7 mouse cellular contexts compared by ENCODE assay signal in genomic region chr6:142757976-142758375, GRCm38 (mm10). TPM values are rescaled to one million over a fixed set of nuclear protein-coding genes. Genes with fewer than 3 reads are reported as not detected.
DNase-seq lines count a peak whose midpoint lies in the region; ATAC-seq lines count a peak whose summit lies in the region.

No protein-coding gene starts in this region.

- H3K27ac ChIP-seq in forebrain, embryonic 13.5 days = no peak overlapping the region
- H3K27ac ChIP-seq in limb, embryonic 15.5 days = no peak overlapping the region
- no peak overlapping the region; the same call in 1 of the 2 replicates for H3K27ac ChIP-seq in stomach, embryonic 15.5 days

- no peak for ATAC-seq in megakaryocyte, adult 5-6 weeks (ENCODE audit: poor library complexity, severe bottlenecking)
- no peak for ATAC-seq in forebrain, embryonic 13.5 days
- ATAC-seq in limb, embryonic 15.5 days (ENCODE audit: insufficient number of reproducible peaks, low FRiP score, low TSS enrichment, low read depth) = no peak
- ATAC-seq in stomach, embryonic 15.5 days (ENCODE audit: insufficient read depth, low FRiP score, low read depth) = no peak
- ATAC-seq in frontal cortex, adult (ENCODE audit: low TSS enrichment) = no peak

- no peaks in the 10 kb centered on the region for H3K9me3 ChIP-seq in megakaryocyte, embryonic 14.5 days
- H3K9me3 ChIP-seq in forebrain, embryonic 13.5 days (replicated peaks) = no peaks in the 10 kb centered on the region
- no peaks in the 10 kb centered on the region for H3K9me3 ChIP-seq in limb, embryonic 15.5 days
- H3K9me3 ChIP-seq in stomach, embryonic 15.5 days = no peaks in the 10 kb centered on the region

- no peaks in the 10 kb centered on the region for H3K27me3 ChIP-seq in megakaryocyte, embryonic 14.5 days (replicated peaks)
- peaks cover 20% of the 10 kb centered on the region for H3K27me3 ChIP-seq in forebrain, embryonic 13.5 days
- peaks cover 17% of the 10 kb centered on the region; the same call in 1 of the 2 replicates for H3K27me3 ChIP-seq in limb, embryonic 15.5 days
- H3K27me3 ChIP-seq in stomach, embryonic 15.5 days (replicated peaks) = no peaks in the 10 kb centered on the region

- peak overlapping the region; percentile 94 for H3K4me3 ChIP-seq in megakaryocyte, embryonic 14.5 days (replicated peaks)
- peak overlapping the region; percentile 86 for H3K4me3 ChIP-seq in forebrain, embryonic 13.5 days
- H3K4me3 ChIP-seq in limb, embryonic 15.5 days = peak overlapping the region; percentile 92
- H3K4me3 ChIP-seq in stomach, embryonic 15.5 days (replicated peaks) = peak overlapping the region; percentile 78

- WGBS in forebrain, embryonic 13.5 days = 89% methylated on average over 6 of the region's 6 CpGs
- WGBS in limb, embryonic 15.5 days = 92% methylated on average over 6 of the region's 6 CpGs
- WGBS in stomach, embryonic 15.5 days = 89% methylated on average over 6 of the region's 6 CpGs

- H3K9ac ChIP-seq in forebrain, embryonic 13.5 days = peak overlapping the region; percentile 97
- no peak overlapping the region for H3K9ac ChIP-seq in limb, embryonic 15.5 days
- H3K9ac ChIP-seq in stomach, embryonic 15.5 days = no peak overlapping the region

- H3K36me3 ChIP-seq in megakaryocyte, embryonic 14.5 days (replicated peaks; ENCODE audit: low read length) = peaks cover 51% of the 10 kb centered on the region
- H3K36me3 ChIP-seq in forebrain, embryonic 13.5 days (ENCODE audit: poor library complexity, severe bottlenecking) = peaks cover 20% of the 10 kb centered on the region
- peaks cover 18% of the 10 kb centered on the region; the same call in 1 of the 2 replicates for H3K36me3 ChIP-seq in limb, embryonic 15.5 days
- no peaks in the 10 kb centered on the region for H3K36me3 ChIP-seq in stomach, embryonic 15.5 days

- H3K4me1 ChIP-seq in megakaryocyte, embryonic 14.5 days = peaks cover 83% of the 10 kb centered on the region
- peaks cover 33% of the 10 kb centered on the region for H3K4me1 ChIP-seq in forebrain, embryonic 13.5 days
- H3K4me1 ChIP-seq in limb, embryonic 15.5 days = peaks cover 13% of the 10 kb centered on the region
- H3K4me1 ChIP-seq in stomach, embryonic 15.5 days = peaks cover 5% of the 10 kb centered on the region

- peak overlapping the region; percentile 72 for H3K4me2 ChIP-seq in forebrain, embryonic 13.5 days
- H3K4me2 ChIP-seq in limb, embryonic 15.5 days = peak overlapping the region; percentile 66; the same call in 1 of the 2 replicates
- peak overlapping the region; percentile 64 for H3K4me2 ChIP-seq in stomach, embryonic 15.5 days

- no peak for DNase-seq in cerebellum, postnatal 4 days (ENCODE audit: low spot score in 2 of 2)

RNA-seq across cellular contexts. Expression of gene Cmas, which starts 1.5 kb away (rescaled TPM):
- 176 and 211 TPM in 2 replicates for polyA plus RNA-seq in megakaryocyte, embryonic 14.5 days (2012; ENCODE audit: insufficient read depth, low replicate concordance)
- total RNA-seq in megakaryocyte, adult 5-6 weeks (2015) = 56.1 and 60.6 TPM in 2 replicates
- total RNA-seq in megakaryocyte, adult 5-6 weeks (2017) = 52.7 and 60.0 TPM in 2 replicates
- 129 and 133 TPM in 2 replicates for polyA plus RNA-seq in forebrain, embryonic 13.5 days (2015; fragmentation: Nextera tagmentation; extraction: Ambion mirVana)
- 79.2 and 90.3 TPM in 2 replicates for polyA plus RNA-seq in limb, embryonic 15.5 days (2015; fragmentation: Nextera tagmentation; extraction: Ambion mirVana)
- polyA plus RNA-seq in stomach, embryonic 15.5 days (2015; fragmentation: Nextera tagmentation; extraction: Ambion mirVana) = 100 and 104 TPM in 2 replicates

RNA-seq across cellular contexts. Expression of gene Sult6b2, which starts 46.3 kb away (rescaled TPM):
- 0.07 TPM in 1 of 2 replicates, not detected in the other for polyA plus RNA-seq in megakaryocyte, embryonic 14.5 days (2012; ENCODE audit: insufficient read depth, low replicate concordance)
- total RNA-seq in megakaryocyte, adult 5-6 weeks (2015) = not detected in 2 replicates
- total RNA-seq in megakaryocyte, adult 5-6 weeks (2017) = not detected in 2 replicates
- polyA plus RNA-seq in forebrain, embryonic 13.5 days (2015; fragmentation: Nextera tagmentation; extraction: Ambion mirVana) = not detected in 2 replicates
- 0.13 TPM in 1 of 2 replicates, not detected in the other for polyA plus RNA-seq in limb, embryonic 15.5 days (2015; fragmentation: Nextera tagmentation; extraction: Ambion mirVana)
- polyA plus RNA-seq in stomach, embryonic 15.5 days (2015; fragmentation: Nextera tagmentation; extraction: Ambion mirVana) = 0.54 and 2.4 TPM in 2 replicates

RNA-seq across cellular contexts. Expression of gene Abcc9, which starts 55.9 kb away (rescaled TPM):
- polyA plus RNA-seq in megakaryocyte, embryonic 14.5 days (2012; ENCODE audit: insufficient read depth, low replicate concordance) = not detected in 2 replicates
- total RNA-seq in megakaryocyte, adult 5-6 weeks (2015) = not detected in 2 replicates
- total RNA-seq in megakaryocyte, adult 5-6 weeks (2017) = 0.11 TPM in 1 of 2 replicates, not detected in the other
- 1.6 and 1.7 TPM in 2 replicates for polyA plus RNA-seq in forebrain, embryonic 13.5 days (2015; fragmentation: Nextera tagmentation; extraction: Ambion mirVana)
- 3.4 and 5.0 TPM in 2 replicates for polyA plus RNA-seq in limb, embryonic 15.5 days (2015; fragmentation: Nextera tagmentation; extraction: Ambion mirVana)
- polyA plus RNA-seq in stomach, embryonic 15.5 days (2015; fragmentation: Nextera tagmentation; extraction: Ambion mirVana) = 12.5 and 17.9 TPM in 2 replicates
